Mouse (Mus musculus): ENCODE results near the gene Gm20388. TPM values are rescaled to one million over a fixed set of nuclear protein-coding genes. Genes with fewer than 3 reads are reported as not detected.

Gm20388 gene
- polyA plus RNA-seq, 1 experiment from 2014 or later = not detected

- Histone ChIP-seq H3K27ac (no peak overlapping the region), H3K9ac (no peak overlapping the region), H3K9me3 (replicated peaks) (no peaks in the 10 kb centered on the region), H3K36me3 (no peaks in the 10 kb centered on the region; the same call in 1 of the 2 replicates), H3K4me3 (no peak overlapping the region), H3K4me1 (replicated peaks) (peaks cover 10% of the 10 kb centered on the region), H3K27me3 (peaks cover 23% of the 10 kb centered on the region), H3K4me2 (no peak overlapping the region)
- 5% methylated on average over 7 of the region's 7 CpGs for WGBS
- no peak; the same call in 1 of the 2 replicates for ATAC-seq (replicated peaks; ENCODE audit: insufficient number of reproducible peaks, insufficient read depth, low FRiP score, low read depth)
Measured at GRCm38 (mm10) chr8:121547132-121547531, 1636.5 kb downstream of the Gm20388 start.

- ATAC-seq (replicated peaks; ENCODE audit: insufficient number of reproducible peaks, insufficient read depth, low FRiP score, low read depth) = no peak
- WGBS = 70% methylated on average over 6 of the region's 6 CpGs
- peaks cover 21% of the 10 kb centered on the region for H3K36me3 ChIP-seq
Measured at GRCm38 (mm10) chr8:121550056-121550455, 1639.4 kb downstream of the Gm20388 start.

GRCm38 (mm10) chr8:121551065-121551985 lies 1640.7 kb downstream of the Gm20388 start:
- no peak; the same call in 1 of the 2 replicates for ATAC-seq (replicated peaks; ENCODE audit: insufficient number of reproducible peaks, insufficient read depth, low FRiP score, low read depth)
- 52% methylated on average over 24 of the region's 24 CpGs for WGBS
- H3K4me3 ChIP-seq = no peak overlapping the region

More at GRCm38 (mm10) chr8:121550056-121550455, 1639.4 kb downstream of the Gm20388 start:
- Histone ChIP-seq H3K4me3 (no peak overlapping the region), H3K9ac (no peak overlapping the region), H3K4me1 (replicated peaks) (peaks cover 10% of the 10 kb centered on the region), H3K27me3 (peaks cover 10% of the 10 kb centered on the region), H3K9me3 (replicated peaks) (no peaks in the 10 kb centered on the region), H3K27ac (no peak overlapping the region), H3K4me2 (no peak overlapping the region)

DNA sequence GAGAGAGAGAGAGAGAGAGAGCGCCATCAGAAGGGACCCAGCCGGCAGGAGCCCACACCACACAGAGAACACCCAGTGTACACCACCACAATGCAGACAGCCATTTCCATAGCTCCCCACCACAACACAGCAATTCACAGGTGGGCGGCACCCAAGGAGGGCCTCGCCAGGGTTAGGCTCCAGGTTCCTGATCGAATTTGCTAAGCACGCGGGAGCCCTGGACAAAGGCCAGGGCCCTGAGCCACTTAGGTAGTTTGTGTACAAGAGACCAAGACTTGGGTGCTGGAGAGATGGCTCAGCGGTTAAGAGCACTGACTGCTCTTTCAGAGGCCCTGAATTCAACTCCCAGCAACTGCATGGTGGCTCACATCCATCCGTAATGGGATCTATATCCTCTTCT lies 1641.9 kb downstream of the Gm20388 start:
- Histone ChIP-seq H3K36me3 (peaks cover 21% of the 10 kb centered on the region), H3K9me3 (replicated peaks) (no peaks in the 10 kb centered on the region)
- 88% methylated on average over 9 of the region's 9 CpGs for WGBS

More at GRCm38 (mm10) chr8:121551065-121551985, 1640.7 kb downstream of the Gm20388 start:
- Histone ChIP-seq H3K27me3 (peaks cover 2% of the 10 kb centered on the region; the same call in 1 of the 2 replicates), H3K4me1 (replicated peaks) (peaks cover 10% of the 10 kb centered on the region), H3K36me3 (peaks cover 21% of the 10 kb centered on the region), H3K9me3 (replicated peaks) (no peaks in the 10 kb centered on the region), H3K4me2 (no peak overlapping the region), H3K9ac (no peak overlapping the region), H3K27ac (no peak overlapping the region)

GRCm38 (mm10) chr8:121553831-121554475 lies 1643.3 kb downstream of the Gm20388 start:
- no peaks in the 10 kb centered on the region for H3K9me3 ChIP-seq (replicated peaks)
- WGBS = 94% methylated on average over 32 of the region's 32 CpGs
- no peak overlapping the region for H3K4me3 ChIP-seq
- no peak overlapping the region for H3K4me2 ChIP-seq
- H3K9ac ChIP-seq = no peak overlapping the region
- no peak for ATAC-seq (replicated peaks; ENCODE audit: insufficient number of reproducible peaks, insufficient read depth, low FRiP score, low read depth)
- H3K27me3 ChIP-seq = no peaks in the 10 kb centered on the region
- peaks cover 29% of the 10 kb centered on the region for H3K36me3 ChIP-seq
- no peak overlapping the region for H3K27ac ChIP-seq
- peaks cover 10% of the 10 kb centered on the region for H3K4me1 ChIP-seq (replicated peaks)

More for the DNA sequence above, 1641.9 kb downstream of the Gm20388 start:
- Histone ChIP-seq H3K4me3 (no peak overlapping the region), H3K4me2 (no peak overlapping the region), H3K27me3 (no peaks in the 10 kb centered on the region), H3K4me1 (replicated peaks) (peaks cover 10% of the 10 kb centered on the region), H3K9ac (no peak overlapping the region), H3K27ac (no peak overlapping the region)
- ATAC-seq (replicated peaks; ENCODE audit: insufficient number of reproducible peaks, insufficient read depth, low FRiP score, low read depth) = no peak

DNA sequence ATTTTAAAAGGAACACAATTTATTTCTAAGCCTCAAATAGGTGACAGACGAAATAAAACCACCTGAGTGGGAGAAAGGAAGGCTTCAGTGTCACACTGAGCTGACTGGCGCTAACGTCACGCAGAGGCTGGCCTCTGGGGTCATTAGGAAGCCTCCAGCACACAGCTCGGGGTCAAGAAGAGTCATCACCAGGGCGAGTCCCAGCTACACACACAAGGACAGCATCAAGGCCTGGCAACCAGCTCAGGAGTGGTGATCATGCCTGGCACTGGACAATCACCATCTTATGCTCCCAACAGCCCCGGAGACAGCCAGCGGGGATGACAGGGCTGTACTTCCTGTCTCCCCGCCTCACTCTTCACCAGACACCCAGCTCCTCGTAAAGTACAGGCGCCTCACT lies 1647.1 kb downstream of the Gm20388 start:
- H3K9me3 ChIP-seq (replicated peaks) = no peaks in the 10 kb centered on the region
- H3K27ac ChIP-seq = no peak overlapping the region
- peaks cover 33% of the 10 kb centered on the region for H3K36me3 ChIP-seq
- H3K9ac ChIP-seq = no peak overlapping the region
- H3K4me1 ChIP-seq (replicated peaks) = peaks cover 9% of the 10 kb centered on the region
- H3K4me3 ChIP-seq = no peak overlapping the region
- no peaks in the 10 kb centered on the region for H3K27me3 ChIP-seq
- H3K4me2 ChIP-seq = no peak overlapping the region
- no peak for ATAC-seq (replicated peaks; ENCODE audit: insufficient number of reproducible peaks, insufficient read depth, low FRiP score, low read depth)
- 85% methylated on average over 11 of the region's 11 CpGs for WGBS

GRCm38 (mm10) chr8:121558538-121558937 lies 1647.9 kb downstream of the Gm20388 start:
- peaks cover 26% of the 10 kb centered on the region; the same call in 1 of the 2 replicates for H3K36me3 ChIP-seq
- H3K9me3 ChIP-seq (replicated peaks) = no peaks in the 10 kb centered on the region
- no peaks in the 10 kb centered on the region for H3K27me3 ChIP-seq
- WGBS = 88% methylated on average over 16 of the region's 16 CpGs
- peaks cover 17% of the 10 kb centered on the region for H3K4me1 ChIP-seq (replicated peaks)
- ATAC-seq (replicated peaks; ENCODE audit: insufficient number of reproducible peaks, insufficient read depth, low FRiP score, low read depth) = no peak
- no peak overlapping the region for H3K4me3 ChIP-seq
- no peak overlapping the region for H3K9ac ChIP-seq
- no peak overlapping the region for H3K4me2 ChIP-seq
- no peak overlapping the region for H3K27ac ChIP-seq

- WGBS = 93% methylated on average over 12 of the region's 12 CpGs
- H3K4me1 ChIP-seq (replicated peaks) = peaks cover 19% of the 10 kb centered on the region
- no peak overlapping the region for H3K4me3 ChIP-seq
- H3K27ac ChIP-seq = no peak overlapping the region
- H3K9me3 ChIP-seq (replicated peaks) = no peaks in the 10 kb centered on the region
- H3K27me3 ChIP-seq = no peaks in the 10 kb centered on the region
- no peak overlapping the region for H3K4me2 ChIP-seq
- peaks cover 14% of the 10 kb centered on the region; the same call in 1 of the 2 replicates for H3K36me3 ChIP-seq
- H3K9ac ChIP-seq = no peak overlapping the region
- ATAC-seq (replicated peaks; ENCODE audit: insufficient number of reproducible peaks, insufficient read depth, low FRiP score, low read depth) = no peak
Measured at GRCm38 (mm10) chr8:121559801-121560200, 1649.2 kb downstream of the Gm20388 start.

- H3K9me3 ChIP-seq (replicated peaks) = no peaks in the 10 kb centered on the region
- H3K4me2 ChIP-seq = no peak overlapping the region
- H3K4me1 ChIP-seq (replicated peaks) = peaks cover 19% of the 10 kb centered on the region
- H3K9ac ChIP-seq = no peak overlapping the region
- peaks cover 11% of the 10 kb centered on the region; the same call in 1 of the 2 replicates for H3K36me3 ChIP-seq
- no peaks in the 10 kb centered on the region for H3K27me3 ChIP-seq
- ATAC-seq (replicated peaks; ENCODE audit: insufficient number of reproducible peaks, insufficient read depth, low FRiP score, low read depth) = no peak
- WGBS = 91% methylated on average over 7 of the region's 7 CpGs
- H3K4me3 ChIP-seq = no peak overlapping the region
- H3K27ac ChIP-seq = no peak overlapping the region
Measured at GRCm38 (mm10) chr8:121560432-121561100, 1649.9 kb downstream of the Gm20388 start.

DNA sequence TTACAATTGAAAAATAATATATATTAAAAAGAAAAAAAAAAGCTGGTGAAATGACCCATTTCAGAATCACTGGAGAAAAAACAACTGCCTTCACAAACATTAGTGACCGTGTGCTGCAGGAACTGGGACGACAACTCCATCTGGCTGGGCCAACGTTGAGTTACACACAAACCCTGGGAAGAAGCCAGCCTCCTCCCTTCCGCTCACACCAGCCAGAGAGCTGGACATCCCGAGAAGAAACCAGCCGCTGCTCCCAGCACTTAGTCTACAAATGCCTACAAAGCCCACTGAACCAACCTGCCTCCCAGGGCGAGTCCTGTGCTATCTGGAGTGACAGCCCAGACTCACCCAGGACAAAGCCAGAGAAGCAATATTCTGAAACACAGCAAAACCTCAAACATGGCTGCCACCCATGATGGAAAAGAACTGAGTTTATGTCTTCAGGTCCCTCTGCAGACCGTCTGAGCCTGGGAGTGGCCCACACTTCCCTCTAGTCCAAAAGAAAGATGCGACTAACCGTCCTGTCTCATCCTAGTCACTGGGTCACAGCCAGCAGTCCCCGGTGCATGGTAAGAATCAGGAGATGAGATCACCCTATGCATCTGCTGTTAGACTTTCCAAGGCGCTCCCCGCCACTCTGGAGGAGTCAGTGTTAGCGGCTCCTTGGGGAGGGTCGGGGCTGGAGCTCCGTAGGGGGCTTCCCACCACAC lies 1651.2 kb downstream of the Gm20388 start:
- H3K36me3 ChIP-seq = peaks cover 11% of the 10 kb centered on the region; the same call in 1 of the 2 replicates
- H3K4me2 ChIP-seq = no peak overlapping the region
- no peaks in the 10 kb centered on the region for H3K27me3 ChIP-seq
- no peak overlapping the region for H3K9ac ChIP-seq
- no peaks in the 10 kb centered on the region for H3K9me3 ChIP-seq (replicated peaks)
- no peak overlapping the region for H3K4me3 ChIP-seq
- H3K27ac ChIP-seq = no peak overlapping the region
- WGBS = 76% methylated on average over 16 of the region's 16 CpGs
- H3K4me1 ChIP-seq (replicated peaks) = peaks cover 19% of the 10 kb centered on the region
- ATAC-seq (replicated peaks; ENCODE audit: insufficient number of reproducible peaks, insufficient read depth, low FRiP score, low read depth) = no peak
